Mouse (Mus musculus): ENCODE measurements around the gene Fam155a.

The Fam155a gene

DNA sequence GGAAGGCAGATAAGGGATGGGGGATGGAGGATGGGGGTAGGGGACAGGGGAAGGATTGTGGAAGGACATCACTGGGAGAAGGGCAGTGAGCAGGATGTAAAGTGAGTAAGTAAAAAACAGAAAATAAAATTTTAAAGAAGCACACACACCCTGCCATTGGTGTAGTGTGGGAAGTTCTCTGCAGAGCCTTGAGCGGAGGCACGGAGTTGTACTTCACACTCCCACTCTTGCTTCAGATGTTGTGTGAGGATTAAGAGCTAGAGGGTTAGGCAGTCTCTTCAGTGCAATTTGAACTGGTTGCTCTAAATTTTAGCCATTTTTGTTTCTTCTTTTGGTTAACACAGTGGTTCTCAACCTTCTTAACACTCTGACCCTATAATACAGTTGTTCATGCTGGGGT is 114.1 kb downstream of the Fam155a start:
- DNase-seq, result no peak

DNA sequence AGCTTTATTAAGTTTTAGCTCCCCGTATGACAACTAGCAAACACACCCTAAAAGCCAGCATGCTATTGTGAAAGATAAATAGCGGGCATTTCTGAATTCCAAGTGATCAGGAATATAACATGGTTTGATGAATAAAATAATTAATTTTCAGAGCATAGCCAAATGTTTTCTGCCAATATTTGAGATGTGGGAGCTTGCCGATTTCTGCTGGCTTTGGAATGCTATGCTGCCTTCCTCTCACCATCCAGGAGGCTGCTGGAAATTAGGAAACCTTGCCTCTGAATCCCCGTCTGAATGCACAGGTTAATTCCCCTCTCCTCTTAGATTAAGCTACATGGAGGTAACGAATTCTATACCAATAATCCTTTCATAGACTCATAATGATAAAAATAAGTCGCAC is 116.1 kb downstream of the Fam155a start:
- no peak for DNase-seq

DNA sequence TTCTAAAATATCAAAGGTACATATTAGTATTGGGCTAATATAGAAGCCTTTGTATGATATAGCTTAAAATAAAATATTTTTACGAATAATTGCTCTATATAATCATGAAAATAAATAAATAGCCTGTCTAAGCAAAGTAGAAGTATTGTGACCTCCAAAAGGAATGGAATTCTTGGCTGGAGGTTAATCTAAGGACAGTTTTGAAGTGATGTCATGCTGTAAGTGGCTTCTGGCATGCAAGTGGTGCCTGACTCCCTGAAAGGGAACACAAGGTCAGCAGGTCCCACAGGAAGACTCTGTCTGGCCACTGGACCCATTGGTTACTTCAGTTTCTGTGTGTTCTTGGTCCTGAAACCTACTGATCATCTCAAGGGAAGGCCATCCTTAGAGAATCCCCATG is 117.3 kb downstream of the Fam155a start:
- no peak for DNase-seq

DNA sequence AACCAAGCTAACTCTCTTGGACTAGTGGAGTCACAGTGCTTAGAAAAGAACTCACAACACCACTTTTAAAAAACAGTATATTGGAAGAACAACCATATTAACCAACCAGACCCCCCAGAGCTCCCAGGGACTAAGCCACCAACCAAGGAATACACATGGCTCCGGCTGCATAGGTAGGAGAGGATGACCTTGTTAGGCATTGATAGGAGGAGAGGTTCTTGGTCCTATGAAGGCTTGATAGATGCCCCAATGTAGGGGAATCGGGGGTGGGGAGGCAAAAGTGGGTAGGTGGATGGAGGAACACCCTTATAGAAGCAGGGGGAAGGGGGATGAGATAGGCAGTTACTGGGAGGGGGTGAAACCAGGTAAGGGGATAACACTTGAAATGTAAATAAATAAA is 132.8 kb downstream of the Fam155a start:
- DNase-seq, result no peak

DNA sequence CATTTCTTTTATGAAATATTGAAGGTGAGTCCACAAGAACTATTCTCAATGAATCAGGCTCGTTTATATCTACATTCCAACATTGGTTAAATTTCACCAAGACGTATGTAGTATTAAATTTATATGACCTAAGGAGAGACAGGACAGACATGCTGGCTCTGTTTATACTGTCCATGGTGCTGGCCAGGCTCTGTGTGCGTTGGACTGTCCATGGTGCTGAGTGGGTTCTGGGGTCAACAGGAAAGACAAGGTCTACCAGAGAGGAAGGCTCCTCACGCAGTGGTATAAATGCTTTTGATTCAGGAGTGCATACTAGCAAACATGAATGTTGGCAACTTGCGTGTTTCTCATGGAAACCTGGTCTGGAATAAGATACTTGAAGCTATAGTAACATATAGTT is 135.7 kb downstream of the Fam155a start:
- no peak for DNase-seq

DNA sequence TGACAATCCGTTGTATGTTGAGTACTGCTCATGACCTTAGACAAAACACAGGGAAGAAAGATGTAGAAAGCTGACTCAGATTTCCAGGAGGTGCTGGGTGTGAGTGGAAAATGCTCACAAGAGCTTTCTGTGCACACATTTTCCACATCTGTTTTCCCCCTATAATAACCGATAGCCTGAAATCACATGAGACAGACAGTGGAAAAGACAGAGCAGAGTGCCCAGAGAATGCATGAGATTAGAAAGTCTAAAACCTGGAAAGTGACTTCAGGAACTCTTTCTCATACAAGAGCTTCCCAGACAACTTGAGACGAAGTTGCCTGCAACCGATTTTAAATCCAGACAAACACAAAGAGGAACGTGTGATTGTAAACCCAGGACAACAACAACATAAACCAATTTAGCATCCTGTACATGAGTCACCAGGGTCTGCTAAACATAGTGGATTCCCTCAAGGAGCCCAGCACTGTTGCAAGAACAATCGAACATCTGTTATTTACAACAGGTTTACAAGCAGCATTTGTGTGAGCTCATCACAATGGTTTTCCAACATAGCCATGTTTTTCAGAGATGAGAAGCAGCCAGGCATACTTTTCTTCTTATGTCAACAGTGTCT is 163.8 kb downstream of the Fam155a start:
- DNase-seq, result no peak

DNA sequence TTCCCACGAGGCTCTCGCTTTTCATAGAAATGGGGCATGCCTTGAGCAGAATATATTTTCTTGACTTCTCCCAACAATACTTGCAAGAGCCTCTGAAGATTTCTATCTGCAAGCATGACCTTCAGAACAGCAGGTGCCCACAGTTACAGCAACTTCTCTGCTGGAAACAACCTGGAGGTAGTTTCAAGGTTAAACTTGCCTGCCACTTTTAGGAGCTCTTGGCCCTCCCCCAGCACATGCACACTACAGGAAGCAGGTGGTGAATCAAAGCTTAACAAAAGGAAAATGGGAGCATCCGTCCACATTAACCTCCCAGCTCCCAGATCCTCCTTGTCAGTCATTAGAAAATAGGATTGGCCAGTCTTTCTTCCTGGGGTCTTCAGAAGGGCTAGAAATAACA is 175.0 kb downstream of the Fam155a start:
- DNase-seq, result no peak

DNA sequence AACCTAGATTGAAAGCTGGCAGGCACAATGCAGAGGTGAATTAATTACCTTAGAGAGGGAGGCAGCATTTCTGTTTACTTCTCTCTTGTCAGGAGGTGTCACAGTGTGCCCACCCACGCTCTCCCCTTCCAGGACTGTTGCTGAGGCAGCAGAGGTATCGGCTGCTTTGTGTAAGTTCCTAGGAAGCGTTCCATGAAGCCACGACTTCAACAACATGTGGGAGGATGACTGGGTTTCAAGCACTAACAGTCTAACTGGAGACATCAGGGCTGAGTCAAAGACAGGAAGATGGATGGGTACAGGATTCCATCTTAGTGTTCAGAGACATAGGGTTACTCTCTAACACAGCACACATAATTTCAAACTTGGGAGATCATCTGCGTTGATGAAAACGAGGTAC is 189.1 kb downstream of the Fam155a start:
- no peak for DNase-seq

DNA sequence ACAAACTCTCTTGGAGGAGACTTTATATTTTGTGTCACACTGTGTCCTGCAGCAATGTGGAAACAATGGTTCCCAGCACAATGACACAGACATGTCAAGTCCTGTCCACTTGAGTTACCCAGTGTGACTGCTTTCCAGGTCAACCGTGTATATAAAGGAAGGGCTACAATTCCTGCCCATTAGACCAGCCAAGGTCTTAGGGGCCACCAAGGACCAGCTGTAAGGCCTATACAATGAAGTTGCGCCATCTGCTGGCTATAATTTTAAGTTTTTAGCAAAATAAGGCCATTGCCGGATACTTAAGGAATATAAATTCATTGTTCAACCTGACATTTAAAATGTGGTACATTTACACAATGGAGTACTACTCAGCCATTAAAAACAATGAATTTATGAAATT is 190.8 kb downstream of the Fam155a start:
- peak; percentile 5 for DNase-seq

DNA sequence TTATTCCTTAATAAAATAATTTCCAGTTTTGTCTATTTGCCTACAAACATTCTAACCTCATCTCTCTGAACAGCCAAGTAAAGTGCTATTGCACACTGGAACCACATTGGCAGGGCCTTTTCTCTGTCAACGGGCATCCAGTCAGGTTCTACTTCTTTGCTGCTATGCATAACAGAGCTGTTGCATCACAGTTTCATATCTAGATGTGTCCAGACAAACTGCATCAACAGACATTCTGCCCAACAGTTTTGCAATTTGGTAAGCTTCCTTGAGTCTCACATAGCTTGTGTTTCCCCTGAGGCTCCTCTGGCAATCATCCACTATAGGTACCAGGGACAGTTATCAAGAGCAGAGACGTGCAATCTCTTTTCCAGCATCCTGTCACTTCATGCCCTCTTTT is 199.0 kb downstream of the Fam155a start:
- DNase-seq, result no peak

DNA sequence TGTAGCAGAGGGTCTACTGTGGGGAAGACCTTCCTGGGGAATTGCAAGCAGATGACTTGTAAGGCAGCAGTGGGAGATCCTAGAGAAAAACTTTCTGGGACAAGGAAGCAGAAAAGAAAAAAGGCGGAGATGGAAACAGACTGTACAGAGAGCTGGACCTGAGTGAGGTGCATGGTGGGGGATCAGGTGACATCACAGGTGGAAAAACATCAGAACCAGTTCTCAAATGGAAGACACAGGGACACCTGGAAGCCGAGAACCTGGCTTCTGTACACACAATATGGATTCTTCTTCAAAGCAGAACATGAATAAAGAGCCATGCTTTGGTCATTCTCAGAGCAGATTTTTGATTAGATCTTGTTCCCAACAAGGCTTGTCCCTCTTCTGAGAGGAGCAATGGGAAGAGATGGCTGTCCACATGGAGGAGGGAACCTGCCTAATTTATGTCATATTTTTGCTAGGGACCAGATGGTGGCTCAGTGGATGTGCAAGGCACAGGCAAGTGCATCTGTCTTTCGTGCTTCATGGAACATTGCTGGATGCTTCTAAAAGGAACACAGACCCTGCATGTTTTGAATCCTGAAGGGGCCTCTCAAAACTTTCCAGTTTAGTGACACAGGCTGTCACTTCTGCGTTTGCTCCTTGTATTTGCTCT is 201.3 kb downstream of the Fam155a start:
- no peak for DNase-seq

DNA sequence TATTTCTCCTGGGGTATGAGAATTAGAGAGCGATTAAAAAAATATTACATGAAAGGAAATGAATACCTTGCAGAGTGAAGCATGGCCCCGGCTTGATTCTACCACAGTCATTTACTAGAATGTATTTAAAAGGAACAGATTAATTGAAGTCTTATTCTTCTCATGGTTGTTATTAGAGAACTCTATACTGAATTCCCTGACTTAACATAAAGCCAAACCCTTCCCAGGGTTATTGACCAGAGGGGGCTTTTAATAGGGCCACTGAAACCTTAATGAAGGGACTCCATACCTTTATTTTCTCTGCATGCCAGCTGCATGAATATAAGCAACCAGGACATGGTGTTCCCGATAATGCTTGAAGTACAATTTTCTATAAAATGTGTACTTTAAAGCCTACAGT is 221.8 kb downstream of the Fam155a start:
- DNase-seq, result no peak

DNA sequence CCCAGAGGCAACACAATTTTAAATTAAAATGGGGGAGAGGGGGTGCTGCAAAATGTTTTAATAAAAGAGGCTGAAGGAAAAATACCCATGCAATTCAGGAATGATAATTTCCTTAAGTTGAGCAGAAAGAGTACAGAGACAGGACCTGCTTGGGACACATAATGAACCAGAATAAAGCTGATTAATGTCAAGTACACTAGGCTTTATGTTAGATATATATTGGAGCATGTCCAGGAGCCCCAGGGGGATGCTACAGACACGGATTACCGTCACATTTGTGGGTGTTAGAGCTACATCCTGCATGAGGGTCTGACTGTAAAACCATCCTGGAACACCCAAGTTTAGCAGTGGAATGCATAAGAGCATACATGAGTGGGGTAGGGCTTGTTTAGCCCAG is 223.4 kb downstream of the Fam155a start:
- DNase-seq, result no peak

DNA sequence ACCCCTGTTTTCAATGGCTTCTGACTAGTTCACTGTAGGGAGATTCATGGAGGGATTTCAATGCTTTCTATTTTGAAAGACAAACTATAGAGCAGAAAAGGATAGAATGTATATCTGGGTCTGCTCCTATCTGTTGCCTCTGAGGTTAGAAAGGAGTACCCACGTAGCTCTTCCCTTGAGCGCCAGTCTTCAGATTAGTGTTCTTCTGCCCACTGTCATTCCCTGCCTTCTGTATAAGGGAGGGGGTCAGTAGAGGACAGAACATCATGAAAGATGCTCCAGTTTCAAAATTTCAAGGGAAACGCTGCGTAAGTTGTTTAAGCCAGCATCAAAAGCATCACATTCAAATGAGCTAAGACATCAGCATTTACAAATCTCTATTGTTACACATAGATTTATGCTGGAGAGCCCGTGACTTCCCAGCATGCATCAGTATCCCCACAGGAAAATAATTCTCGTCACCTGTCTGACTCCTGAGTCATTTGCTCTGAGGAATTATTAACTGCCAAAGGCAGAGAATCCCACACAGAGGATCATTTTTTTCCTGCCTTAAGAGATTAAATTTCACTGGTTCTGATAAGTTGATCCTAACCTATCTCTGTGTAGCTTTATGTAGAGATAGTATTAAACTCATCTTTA is 223.9 kb downstream of the Fam155a start:
- no peak for DNase-seq

DNA sequence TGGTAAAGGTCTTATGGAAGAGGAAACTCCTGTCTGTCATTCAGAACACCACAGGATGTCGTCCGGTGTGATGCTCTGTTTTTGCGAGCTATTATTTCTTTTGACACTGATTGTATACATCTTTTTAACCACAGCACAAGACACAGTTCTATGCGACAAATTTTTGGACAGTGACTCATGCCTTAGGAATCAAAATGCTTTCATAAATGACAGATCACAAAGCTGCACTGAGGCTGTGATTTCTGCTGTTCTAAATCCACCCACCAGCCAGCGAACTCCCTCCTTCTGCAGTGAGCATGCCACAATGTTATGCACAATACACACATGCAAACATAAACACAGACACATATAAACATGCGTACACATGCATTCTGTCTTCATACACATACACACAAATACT is 224.5 kb downstream of the Fam155a start:
- no peak for DNase-seq

DNA sequence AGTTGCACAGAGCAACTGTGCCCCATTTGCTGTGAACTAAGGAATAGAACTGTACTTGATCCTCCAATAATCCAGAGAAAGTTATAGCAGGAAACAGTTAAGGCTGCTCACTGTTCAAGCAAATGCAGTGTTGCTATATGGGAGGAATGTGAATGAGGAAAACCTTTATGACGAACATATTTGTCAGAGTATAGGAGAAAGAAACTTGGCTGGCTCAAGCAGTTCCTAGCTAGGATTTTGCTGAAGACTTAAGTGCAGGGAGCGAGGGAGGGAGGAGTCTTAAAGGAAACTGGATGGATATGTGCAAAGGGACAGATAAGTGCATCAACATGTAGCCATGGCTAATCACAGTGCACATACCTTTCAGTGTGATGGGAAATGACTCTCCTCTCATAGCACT is 225.3 kb downstream of the Fam155a start:
- no peak for DNase-seq

DNA sequence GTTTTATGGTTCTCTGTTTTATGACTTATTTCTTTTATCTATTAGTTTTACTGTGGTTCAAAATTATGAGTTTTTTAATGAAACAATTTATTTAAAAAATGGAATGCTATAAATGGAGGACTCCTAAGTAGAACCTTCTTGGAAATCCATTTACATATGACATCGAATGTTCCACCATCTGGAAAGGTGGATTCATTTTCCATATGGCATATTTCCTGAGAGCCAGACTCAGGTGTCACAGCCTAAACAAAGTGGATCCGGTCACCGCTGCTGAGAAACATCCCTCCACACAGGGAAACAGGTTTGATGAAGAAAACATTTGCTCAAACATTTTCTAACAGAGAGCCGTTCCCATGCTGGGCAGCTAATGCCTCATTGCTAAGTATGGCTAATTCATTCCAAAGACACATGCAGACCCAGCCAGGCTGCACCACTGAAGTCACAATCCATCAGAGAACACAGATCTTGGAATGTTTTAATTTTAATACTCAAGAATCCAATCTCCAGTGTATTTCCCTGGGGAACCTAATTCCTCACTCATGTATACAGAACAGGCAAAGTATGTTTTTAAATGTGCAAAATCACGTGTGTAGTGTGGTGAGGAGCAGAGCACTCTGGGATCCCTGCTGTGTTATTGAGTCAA is 235.1 kb downstream of the Fam155a start:
- DNase-seq, result no peak

DNA sequence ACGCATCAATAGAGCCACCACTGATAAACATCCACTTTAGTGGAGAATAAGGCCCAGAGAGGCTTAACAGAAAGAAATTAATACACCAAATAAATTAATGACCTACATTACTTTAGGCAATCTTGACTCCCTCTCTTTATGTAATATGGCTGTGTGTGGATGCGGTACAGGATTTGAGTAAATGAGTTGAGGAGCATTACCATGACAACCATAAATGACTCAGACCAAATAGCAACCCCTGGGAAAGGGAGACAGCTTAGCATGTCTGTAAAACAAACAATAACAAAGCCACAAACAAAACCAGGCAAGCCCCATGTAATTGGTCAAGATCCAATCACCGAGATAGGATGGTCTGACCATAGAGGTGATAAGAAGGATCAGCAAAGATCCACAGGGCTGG is 244.4 kb downstream of the Fam155a start:
- no peak for DNase-seq

DNA sequence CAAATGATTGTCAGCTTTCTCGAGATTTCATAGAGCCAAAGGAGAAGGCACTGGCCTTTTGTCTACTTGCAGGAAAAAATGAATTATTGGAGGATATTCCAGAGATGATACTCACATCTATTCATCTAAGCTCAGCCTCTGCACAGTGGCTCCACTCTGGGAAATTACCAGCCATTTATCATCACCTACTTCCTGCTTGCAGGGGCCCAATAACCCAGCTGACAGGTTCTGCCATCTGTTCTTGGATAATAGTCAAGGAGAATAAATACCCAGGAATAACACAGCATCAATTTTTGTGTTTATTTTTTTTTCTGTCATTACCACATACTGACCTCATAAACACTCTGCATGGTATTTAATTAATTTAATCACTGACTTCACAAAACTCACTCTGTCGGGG is 249.4 kb downstream of the Fam155a start:
- no peak for DNase-seq

DNA sequence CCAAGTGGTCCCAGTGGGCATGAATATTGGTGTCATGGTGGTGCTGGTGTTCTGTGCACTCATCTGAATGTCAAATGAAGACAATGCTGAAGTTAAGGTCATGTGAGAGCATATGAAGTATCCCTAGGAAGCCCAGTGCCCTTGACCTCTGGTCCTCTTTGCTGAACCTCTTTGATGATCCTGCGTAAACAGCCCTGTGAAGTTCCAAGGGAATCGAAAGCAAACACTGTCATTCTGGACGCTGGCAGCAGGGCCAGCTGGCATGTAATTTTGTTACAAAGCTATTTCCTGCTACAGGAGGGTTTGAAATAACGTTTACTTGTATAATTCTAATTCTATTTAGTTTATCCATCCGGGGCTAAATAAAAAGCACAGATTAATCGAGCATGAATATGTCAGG is 270.2 kb downstream of the Fam155a start:
- no peak for DNase-seq

DNA sequence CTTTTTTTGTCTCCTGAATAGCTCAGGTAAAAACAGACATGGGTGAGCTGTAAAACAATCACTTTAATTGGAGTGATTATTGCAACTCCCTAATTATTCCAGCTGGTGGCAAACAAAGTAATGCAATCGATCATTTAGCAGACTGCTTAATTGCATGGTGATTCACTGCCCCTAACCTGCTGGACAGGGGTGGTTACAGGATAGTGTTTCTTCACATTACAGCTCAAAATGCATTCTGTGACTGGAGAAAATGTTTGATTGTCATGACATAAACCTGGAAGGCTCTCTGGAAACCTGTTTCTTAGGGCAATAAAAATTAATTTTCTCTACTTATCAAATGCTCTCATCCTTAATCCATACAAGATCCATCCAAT is 276.7 kb downstream of the Fam155a start:
- no peak for DNase-seq

DNA sequence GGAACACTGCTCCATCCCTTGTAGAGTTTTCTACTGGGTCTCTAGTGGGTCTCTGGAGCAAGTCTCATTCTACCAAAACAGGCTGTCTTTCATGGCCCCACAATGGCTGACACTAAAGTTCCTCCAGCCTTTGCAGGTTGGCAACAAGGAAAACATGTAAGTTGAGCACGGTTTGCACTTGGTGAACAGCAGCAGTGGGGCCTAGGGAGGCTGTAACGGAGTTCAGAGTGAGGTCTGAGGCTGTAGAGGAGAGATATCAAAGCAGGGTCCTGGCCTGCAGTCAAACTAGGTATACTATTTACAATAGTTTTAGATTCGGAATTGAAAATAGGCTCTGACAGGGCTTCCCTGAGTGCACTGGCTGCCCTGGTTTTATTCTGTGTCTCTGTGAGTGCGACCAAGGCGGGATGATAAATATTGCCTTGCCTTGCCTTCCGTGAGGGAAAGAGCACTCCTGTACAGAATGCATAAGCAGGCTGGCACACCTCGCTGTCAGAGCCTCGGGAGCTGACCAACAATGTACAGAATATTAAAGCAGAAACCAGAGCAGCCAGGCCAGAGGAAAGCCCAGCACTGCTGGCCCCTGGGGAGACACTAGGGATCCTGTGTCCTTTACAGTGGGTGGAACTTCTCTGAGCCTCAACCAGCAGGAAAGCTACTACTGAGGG is 277.3 kb downstream of the Fam155a start:
- no peak for DNase-seq

DNA sequence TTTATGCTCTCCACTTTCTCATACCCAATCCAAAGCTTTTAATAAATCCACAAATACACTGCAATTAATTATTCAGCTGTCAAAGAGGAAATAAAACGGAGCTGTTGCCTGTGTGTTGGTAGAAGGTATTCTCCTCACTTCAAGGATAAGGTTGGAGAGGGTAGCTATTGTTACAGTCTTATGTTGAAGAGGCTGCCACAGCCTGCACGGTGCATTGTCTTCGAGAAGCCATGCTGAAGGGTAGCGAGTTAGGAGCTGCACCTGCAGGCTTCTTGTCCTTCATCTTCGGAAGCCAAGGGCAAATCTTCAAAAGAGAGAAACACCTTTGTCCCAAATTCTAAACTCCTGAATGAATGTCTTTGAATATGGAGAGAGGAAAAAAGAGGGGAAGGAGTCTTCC is 288.4 kb downstream of the Fam155a start:
- DNase-seq, result no peak

DNA sequence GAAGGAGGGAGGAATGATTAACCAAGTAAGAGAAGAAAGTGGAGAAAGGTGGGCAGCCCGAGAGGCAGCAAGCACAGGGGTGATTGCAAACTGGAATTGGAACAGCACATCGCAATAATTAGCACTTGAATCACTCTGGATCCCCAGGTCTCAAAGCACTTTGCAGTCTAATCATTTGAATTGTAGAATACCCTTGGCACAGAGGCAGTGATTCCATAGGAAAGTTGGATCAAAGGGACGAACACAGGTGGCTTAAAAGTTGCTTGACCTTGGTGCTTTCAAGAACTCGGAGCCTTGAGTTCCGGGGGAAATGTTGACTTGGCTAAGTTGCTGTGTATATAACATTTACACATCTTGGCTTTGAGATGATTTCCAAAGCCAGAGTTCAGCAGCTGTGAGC is 299.7 kb downstream of the Fam155a start:
- DNase-seq, result no peak
